Mouse (Mus musculus): Measurements from ENCODE around the gene Gng4. TPM values are rescaled to one million over a fixed set of nuclear protein-coding genes. Genes with fewer than 3 reads are reported as not detected.
"Not testable (repeated sequence)": the region's sequence is repeated elsewhere in the genome, so short reads cannot be mapped to it uniquely, and the experiment has no call there.

Gng4 gene
- total RNA-seq (2021), result 10 to 100 TPM; 22.6 to 23.1 TPM
- long read RNA-seq, experiment 1, partial matches to known transcripts, result 10 of 14 reads
- long read RNA-seq, experiment 1, other reads (novel, unspliced or antisense), result 2 of 14 reads
- long read RNA-seq, experiment 2, transcript Gng4-201 (4 exons, 3,179 nt), result major isoform, 10 of 30 reads
- long read RNA-seq, experiment 2, partial matches to known transcripts, result 18 of 30 reads
- long read RNA-seq, experiment 2, other reads (novel, unspliced or antisense), result 2 of 30 reads

- DNase-seq (ENCODE audit: low spot score in 2 of 2), result peak in 1 of 2 experiments; percentile 4
Measured at GRCm38 (mm10) chr13:13783894-13784419, at the start of gene Gng4. Gene Gng4 (plus strand): TSS chr13:13784059.

GRCm38 (mm10) chr13:13739232-13739631 is 44.6 kb upstream of the Gng4 start:
- no peak for DNase-seq (ENCODE audit: low spot score in 2 of 2)

- no peak for DNase-seq (ENCODE audit: low spot score in 2 of 2)
Measured at GRCm38 (mm10) chr13:13745911-13746310, 37.9 kb upstream of the Gng4 start.

GRCm38 (mm10) chr13:13775778-13776494 is 7.9 kb upstream of the Gng4 start:
- DNase-seq (ENCODE audit: low spot score in 2 of 2), result no peak

- no peak for DNase-seq (ENCODE audit: low spot score in 2 of 2)
Measured at GRCm38 (mm10) chr13:13777052-13777451, 6.8 kb upstream of the Gng4 start.

GRCm38 (mm10) chr13:13777696-13778095 is 6.2 kb upstream of the Gng4 start:
- no peak for DNase-seq (ENCODE audit: low spot score in 2 of 2)

GRCm38 (mm10) chr13:13778837-13779458 is 4.9 kb upstream of the Gng4 start:
- DNase-seq (ENCODE audit: low spot score in 2 of 2), result no peak

GRCm38 (mm10) chr13:13780271-13780670 is 3.6 kb upstream of the Gng4 start:
- DNase-seq (ENCODE audit: low spot score in 2 of 2), result no peak

- DNase-seq (ENCODE audit: low spot score in 2 of 2), result no peak
Measured at GRCm38 (mm10) chr13:13781026-13781425, 2.8 kb upstream of the Gng4 start.

GRCm38 (mm10) chr13:13783296-13783695 is 563 bp upstream of the Gng4 start:
- no peak for DNase-seq (ENCODE audit: low spot score in 2 of 2)

- DNase-seq (ENCODE audit: low spot score in 2 of 2), result no peak
Measured at GRCm38 (mm10) chr13:13784420-13784936, 619 bp downstream of the Gng4 start.

- no peak for DNase-seq (ENCODE audit: low spot score in 2 of 2)
Measured at GRCm38 (mm10) chr13:13784981-13785783, 1.3 kb downstream of the Gng4 start.

GRCm38 (mm10) chr13:13786971-13787370 is 3.1 kb downstream of the Gng4 start:
- DNase-seq (ENCODE audit: low spot score in 2 of 2), result no peak

- no peak for DNase-seq (ENCODE audit: low spot score in 2 of 2)
Measured at GRCm38 (mm10) chr13:13788070-13788469, 4.2 kb downstream of the Gng4 start.

- DNase-seq (ENCODE audit: low spot score in 2 of 2), result no peak
Measured at GRCm38 (mm10) chr13:13791981-13792380, 8.1 kb downstream of the Gng4 start.

- no peak for DNase-seq (ENCODE audit: low spot score in 2 of 2)
Measured at GRCm38 (mm10) chr13:13795166-13795832, 11.4 kb downstream of the Gng4 start.

- no peak for DNase-seq (ENCODE audit: low spot score in 2 of 2)
Measured at GRCm38 (mm10) chr13:13796082-13796481, 12.2 kb downstream of the Gng4 start.

GRCm38 (mm10) chr13:13797816-13798215 is 14.0 kb downstream of the Gng4 start:
- not testable (repeated sequence) for DNase-seq (ENCODE audit: low spot score in 2 of 2)

GRCm38 (mm10) chr13:13798775-13799174 is 14.9 kb downstream of the Gng4 start:
- DNase-seq (ENCODE audit: low spot score in 2 of 2), result no peak

- no peak for DNase-seq (ENCODE audit: low spot score in 2 of 2)
Measured at GRCm38 (mm10) chr13:13808337-13809132, 24.7 kb downstream of the Gng4 start.

Data from adrenal gland, postnatal 4 days (tissue).